Mouse (Mus musculus): ENCODE data around the gene Arf3.
"Not testable (repeated sequence)": the region's sequence is repeated elsewhere in the genome, so short reads cannot be mapped to it uniquely, and the experiment has no call there.

The Arf3 gene

GRCm38 (mm10) chr15:98771813-98772425 lies 8.9 kb upstream of the Arf3 start:
- intact Hi-C loops (cut with DNase I): no loop called here

GRCm38 (mm10) chr15:98768259-98768658 lies 5.2 kb upstream of the Arf3 start:
- intact Hi-C loops (cut with DNase I): loop anchor here (5.0 kb wide), 1 partner anchor 34 kb away; no protein-coding TSS in a partner anchor

- intact Hi-C loops (cut with DNase I): loop anchor here (5.0 kb wide), 1 partner anchor 36 kb away; no protein-coding TSS in a partner anchor
These were observed 2.9 kb upstream of the Arf3 start for GRCm38 (mm10) chr15:98765929-98766328.

GRCm38 (mm10) chr15:98762201-98762621 lies 803 bp downstream of the Arf3 start:
- intact Hi-C loops (cut with DNase I): no loop called here

- intact Hi-C loops (cut with DNase I): no loop called here
These were observed 8.9 kb downstream of the Arf3 start for GRCm38 (mm10) chr15:98754125-98754524.

GRCm38 (mm10) chr15:98753021-98753423 lies 10.0 kb downstream of the Arf3 start:
- intact Hi-C loops (cut with DNase I): no loop called here

- intact Hi-C loops (cut with DNase I): no loop called here
These were observed 13.9 kb downstream of the Arf3 start for GRCm38 (mm10) chr15:98749093-98749492.

GRCm38 (mm10) chr15:98747296-98747695 lies 15.7 kb downstream of the Arf3 start:
- intact Hi-C loops (cut with DNase I): no loop called here

GRCm38 (mm10) chr15:98746344-98746965 lies 16.6 kb downstream of the Arf3 start:
- intact Hi-C loops (cut with DNase I): no loop called here

- intact Hi-C loops (cut with DNase I): not testable (repeated sequence)
These were observed 19.2 kb downstream of the Arf3 start for GRCm38 (mm10) chr15:98743863-98744262.

GRCm38 (mm10) chr15:98742766-98743428 lies 20.1 kb downstream of the Arf3 start:
- intact Hi-C loops (cut with DNase I): no loop called here

- intact Hi-C loops (cut with DNase I): no loop called here
These were observed 22.8 kb downstream of the Arf3 start for GRCm38 (mm10) chr15:98740219-98740618.

- intact Hi-C loops (cut with DNase I): no loop called here
These were observed 24.2 kb downstream of the Arf3 start for GRCm38 (mm10) chr15:98738796-98739195.

- intact Hi-C loops (cut with DNase I): no loop called here
These were observed 25.1 kb downstream of the Arf3 start for GRCm38 (mm10) chr15:98737881-98738280.

- intact Hi-C loops (cut with DNase I): no loop called here
These were observed 26.5 kb downstream of the Arf3 start for GRCm38 (mm10) chr15:98736521-98736920.

GRCm38 (mm10) chr15:98733976-98734566 lies 28.9 kb downstream of the Arf3 start:
- intact Hi-C loops (cut with DNase I): no loop called here

GRCm38 (mm10) chr15:98733370-98733769 lies 29.6 kb downstream of the Arf3 start:
- intact Hi-C loops (cut with DNase I): no loop called here

- intact Hi-C loops (cut with DNase I): no loop called here
These were observed 30.9 kb downstream of the Arf3 start for GRCm38 (mm10) chr15:98732006-98732531.

- intact Hi-C loops (cut with DNase I): no loop called here
These were observed 32.2 kb downstream of the Arf3 start for GRCm38 (mm10) chr15:98730790-98731189.

- intact Hi-C loops (cut with DNase I): loop anchor here (5.0 kb wide), 1 partner anchor 62 kb away; no protein-coding TSS in a partner anchor
These were observed 33.0 kb downstream of the Arf3 start for GRCm38 (mm10) chr15:98729791-98730545.

GRCm38 (mm10) chr15:98728366-98728765 lies 34.6 kb downstream of the Arf3 start:
- intact Hi-C loops (cut with DNase I): loop anchor here (5.0 kb wide), 1 partner anchor 64 kb away; no protein-coding TSS in a partner anchor
